Mouse (Mus musculus) cerebellum, adult 2 months (tissue): ENCODE results near the gene Zbtb25. TPM values are rescaled to one million over a fixed set of nuclear protein-coding genes. Genes with fewer than 3 reads are reported as not detected.
A peak's percentile ranks its signal among the peaks of the same experiment; 100 is the strongest.

Experiments
- DNase-seq, 2 experiments: peaks; one replicate each; pipeline ENCODE4 v3.0.0; 2021
- H3K27ac ChIP-seq: fragments of 200-500 bp; 2 replicates; pipeline ENCODE4 v1.5.1; 2012; ENCODE audit warnings: low read length, control low read depth, inconsistent platforms; ENCODE audit not compliant: insufficient read depth
- H3K27me3 ChIP-seq: fragments of 200-500 bp; 2 replicates; pipeline ENCODE4 v1.6.1; 2012; ENCODE audit warnings: inconsistent platforms, mild to moderate bottlenecking, low read length, moderate library complexity; ENCODE audit not compliant: control insufficient read depth, insufficient read depth
- H3K4me1 ChIP-seq: fragments of 200-500 bp; 2 replicates; pipeline ENCODE4 v1.6.1; 2011; ENCODE audit warnings: low read length; ENCODE audit not compliant: control insufficient read depth, insufficient read depth
- H3K4me3 ChIP-seq: fragments of 200-500 bp; replicated peaks from 2 replicates; pipeline ENCODE3; 2011; ENCODE audit warnings: mild to moderate bottlenecking, low read depth, low read length, control low read depth; ENCODE audit not compliant: insufficient read depth
- CTCF ChIP-seq: fragments of 200-500 bp; IDR thresholded peaks from 2 replicates; pipeline ENCODE4 v1.5.1; 2011; ENCODE audit warnings: low read depth, mild to moderate bottlenecking, control low read depth, low read length, moderate library complexity, borderline replicate concordance; ENCODE audit not compliant: insufficient read depth
- POLR2A ChIP-seq: fragments of 200-500 bp; IDR thresholded peaks from 2 replicates; pipeline ENCODE4 v1.6.1; 2011; ENCODE audit warnings: low read length, control low read depth, borderline replicate concordance; ENCODE audit not compliant: insufficient read depth
- WGBS: fragments of 180-500 bp; shearing (Covaris S2); methylation state at CpG from one replicate; pipeline ENCODE4 v1.1.7; 2018; 5-methylcytosine and 5-hydroxymethylcytosine counted together
- polyA plus RNA-seq: library from polyadenylated mRNA; depleted of rRNA; stranded (reverse); fragments of >200 nt; gene quantifications from 2 replicates; pipeline ENCODE4 v1.2.3, GENCODE M21; 2012

Gene Zbtb25
- polyA plus RNA-seq, 1 experiment, result 16.7 TPM

GRCm38 (mm10) chr12:76368201-76368789 is 1.1 kb downstream of the Zbtb25 start:
- Histone ChIP-seq H3K4me3 (peak overlapping the region; percentile 54), H3K27ac (peak overlapping the region; percentile 56; the same call in 1 of the 2 replicates), H3K27me3 (no peaks in the 10 kb centered on the region), H3K4me1 (no peaks in the 10 kb centered on the region; the same call in 1 of the 2 replicates)
- TF ChIP-seq CTCF (no peak), POLR2A (no peak)
- peak; percentile 22 to 23 for DNase-seq
- 5% methylated on average over 9 of the region's 9 CpGs for WGBS

- H3K4me3 ChIP-seq, result peak overlapping the region; percentile 18
- peak; percentile 52 to 53 for DNase-seq
- WGBS, result 5% methylated on average over 14 of the region's 14 CpGs
Observed at GRCm38 (mm10) chr12:76367096-76367995, 2.1 kb downstream of the Zbtb25 start.

GRCm38 (mm10) chr12:76366276-76366675 is 3.1 kb downstream of the Zbtb25 start:
- TF ChIP-seq CTCF (no peak), POLR2A (no peak)
- Histone ChIP-seq H3K27ac (no peak overlapping the region), H3K4me3 (no peak overlapping the region), H3K4me1 (no peaks in the 10 kb centered on the region; the same call in 1 of the 2 replicates), H3K27me3 (no peaks in the 10 kb centered on the region)
- 80% methylated on average over 3 of the region's 3 CpGs for WGBS
- DNase-seq, result no peak

More at GRCm38 (mm10) chr12:76367096-76367995, 2.1 kb downstream of the Zbtb25 start:
- H3K4me1 ChIP-seq, result no peaks in the 10 kb centered on the region; the same call in 1 of the 2 replicates
- H3K27me3 ChIP-seq, result no peaks in the 10 kb centered on the region
- 0 out of 2 replicates have a peak overlapping the region, but pooled peaks have one; percentile 1 for H3K27ac ChIP-seq
- no peak for TF ChIP-seq POLR2A
- no peak for TF ChIP-seq CTCF

DNA sequence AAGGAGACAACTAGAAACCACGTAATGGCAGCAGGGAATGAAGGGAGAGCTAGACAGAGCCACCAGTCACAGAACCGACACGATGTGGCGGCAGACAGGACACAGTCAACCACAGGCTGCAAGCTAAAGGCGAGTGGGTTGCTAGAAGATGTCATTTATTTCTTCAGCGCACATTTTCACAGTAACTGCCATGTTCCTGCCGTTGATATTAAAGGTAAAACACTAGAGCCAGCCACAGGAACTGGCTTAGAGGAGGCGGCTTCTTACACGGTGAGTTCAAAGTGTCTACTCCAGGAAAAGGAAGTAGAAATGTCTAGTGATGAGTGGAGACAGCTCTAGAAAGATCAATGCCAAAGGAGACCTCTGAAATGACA is 7.1 kb downstream of the Zbtb25 start:
- no peaks in the 10 kb centered on the region for H3K27me3 ChIP-seq
- no peak overlapping the region for H3K4me3 ChIP-seq
- H3K4me1 ChIP-seq, result peaks cover 2% of the 10 kb centered on the region; the same call in 1 of the 2 replicates
- WGBS, result 88% methylated on average over 9 of the region's 9 CpGs
- no peak overlapping the region for H3K27ac ChIP-seq
- TF ChIP-seq POLR2A (no peak), CTCF (no peak)
- no peak for DNase-seq

GRCm38 (mm10) chr12:76361405-76362302 is 7.7 kb downstream of the Zbtb25 start:
- 73% methylated on average over 9 of the region's 9 CpGs for WGBS
- no peak for TF ChIP-seq POLR2A
- no peak for TF ChIP-seq CTCF
- H3K27ac ChIP-seq, result no peak overlapping the region
- peaks cover 4% of the 10 kb centered on the region; the same call in 1 of the 2 replicates for H3K4me1 ChIP-seq
- H3K4me3 ChIP-seq, result no peak overlapping the region
- no peak for DNase-seq
- no peaks in the 10 kb centered on the region for H3K27me3 ChIP-seq

DNA sequence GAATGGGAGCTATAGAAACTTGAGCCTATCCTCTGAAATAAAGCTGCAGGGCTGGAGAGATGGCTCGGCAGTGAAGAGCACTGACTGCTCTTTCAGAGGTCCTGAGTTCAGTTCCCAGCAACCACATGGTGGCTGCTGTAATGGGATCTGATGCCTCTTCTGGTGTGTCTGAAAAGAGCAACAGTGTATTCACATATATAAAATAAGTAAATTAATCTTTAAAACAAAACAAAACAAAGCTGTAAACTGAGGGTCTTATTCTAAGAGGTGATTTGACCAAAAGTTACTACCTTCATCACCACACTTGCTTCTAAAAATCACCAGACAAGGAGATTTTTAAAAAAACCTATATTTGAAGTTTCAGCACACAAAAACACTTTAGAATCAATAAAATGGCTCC is 8.5 kb downstream of the Zbtb25 start:
- WGBS, result 73% methylated on average over 1 of the region's 1 CpGs
- Histone ChIP-seq H3K4me3 (no peak overlapping the region), H3K27me3 (no peaks in the 10 kb centered on the region), H3K4me1 (peaks cover 4% of the 10 kb centered on the region; the same call in 1 of the 2 replicates), H3K27ac (no peak overlapping the region)
- TF ChIP-seq CTCF, result no peak
- no peak for TF ChIP-seq POLR2A
- no peak for DNase-seq

DNA sequence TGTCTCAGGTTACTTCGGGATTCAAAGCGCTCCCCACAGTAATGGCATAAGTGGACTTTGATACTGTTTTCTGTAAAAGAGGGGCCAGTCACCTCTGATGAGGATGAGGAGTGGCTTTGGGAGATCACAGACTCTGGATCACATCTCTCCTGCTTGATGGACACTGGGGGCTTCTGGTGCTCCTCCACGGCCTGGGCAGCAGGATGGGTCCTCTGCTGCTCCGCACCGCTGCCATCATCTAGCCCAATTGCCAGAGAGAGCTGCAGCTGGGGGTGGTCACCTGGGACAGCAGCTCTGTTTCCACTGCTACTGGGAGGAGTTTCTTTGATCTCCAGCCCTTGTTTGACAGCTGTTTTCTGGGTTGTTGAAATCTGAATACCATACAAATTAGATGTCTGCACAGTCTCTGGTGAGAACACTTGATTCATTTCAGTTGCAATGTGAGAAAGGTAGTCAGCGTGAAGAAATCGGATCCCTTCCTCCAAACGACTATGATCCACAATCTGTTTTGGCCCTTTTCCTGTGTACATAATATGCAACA is 19.7 kb downstream of the Zbtb25 start:
- DNase-seq, result no peak
- TF ChIP-seq POLR2A (no peak), CTCF (no peak)
- H3K27ac ChIP-seq, result no peak overlapping the region
- no peak overlapping the region for H3K4me3 ChIP-seq
- no peaks in the 10 kb centered on the region for H3K4me1 ChIP-seq
- no peaks in the 10 kb centered on the region for H3K27me3 ChIP-seq
- WGBS, result 74% methylated on average over 8 of the region's 8 CpGs
